Mouse (Mus musculus) intestine, embryonic 14.5 days (tissue): ENCODE results near the gene Myocd. TPM values are rescaled to one million over a fixed set of nuclear protein-coding genes. Genes with fewer than 3 reads are reported as not detected.

Experiments used
- ATAC-seq: fragments of 200-750 bp; cut with Nextera tagmentation; replicated peaks from 2 replicates; pipeline ENCODE4 v1.8.0; 2017; ENCODE audit warnings: low read depth, moderate number of reproducible peaks, moderate TSS enrichment, moderate library complexity; ENCODE audit not compliant: low FRiP score, low TSS enrichment
- DNase-seq: peaks from one replicate; pipeline ENCODE4 v3.0.0-alpha.2; 2018; ENCODE audit warnings: low spot score
- H3K27ac ChIP-seq: fragments of 300-500 bp; sonication (generic); 2 replicates; pipeline ENCODE4 v1.5.1; 2014; ENCODE audit warnings: low read depth, mild to moderate bottlenecking, control low read depth
- H3K27me3 ChIP-seq: fragments of 300-500 bp; sonication (generic); replicated peaks from 2 replicates; pipeline ENCODE4 v1.6.1; 2014; ENCODE audit warnings: low read length, control low read depth; ENCODE audit not compliant: control insufficient read depth, insufficient read depth
- H3K36me3 ChIP-seq: fragments of 300-500 bp; sonication (generic); 2 replicates; pipeline ENCODE4 v1.6.1; 2014; ENCODE audit warnings: low read length, control low read depth; ENCODE audit not compliant: control insufficient read depth, insufficient read depth
- H3K4me1 ChIP-seq: fragments of 300-500 bp; sonication (generic); replicated peaks from 2 replicates; pipeline ENCODE4 v1.6.1; 2014; ENCODE audit warnings: low read length, control low read depth, mixed read lengths; ENCODE audit not compliant: control insufficient read depth, insufficient read depth
- H3K4me2 ChIP-seq: fragments of 300-500 bp; sonication (generic); 2 replicates; pipeline ENCODE4 v1.6.1; 2014; ENCODE audit warnings: low read length
- H3K4me3 ChIP-seq: fragments of 300-500 bp; sonication (generic); 2 replicates; pipeline ENCODE4 v1.5.1; 2014; ENCODE audit warnings: low read depth, low read length, control low read depth, mixed read lengths
- H3K9ac ChIP-seq: fragments of 300-500 bp; sonication (generic); 2 replicates; pipeline ENCODE4 v1.6.1; 2014; ENCODE audit warnings: mild to moderate bottlenecking, low read length
- H3K9me3 ChIP-seq: fragments of 300-500 bp; sonication (generic); 2 replicates; pipeline ENCODE4 v1.6.1; 2016; ENCODE audit warnings: low read length, control low read depth; ENCODE audit not compliant: control insufficient read depth
- WGBS: fragments of 180-500 bp; shearing (Covaris S2); extraction: QIAGEN DNeasy Blood & Tissue Kit; methylation state at CpG from one replicate; pipeline ENCODE4 v1.1.7; 2014; 5-methylcytosine and 5-hydroxymethylcytosine counted together
- polyA plus RNA-seq: library from polyadenylated mRNA; unstranded; fragments of >200 nt; fragmentation: Nextera tagmentation; extraction: Ambion mirVana; gene quantifications from 2 replicates; pipeline ENCODE4 v1.2.1, GENCODE M21; 2014

The Myocd gene
- polyA plus RNA-seq, 1 experiment from 2014 or later = 42.5 TPM

DNA sequence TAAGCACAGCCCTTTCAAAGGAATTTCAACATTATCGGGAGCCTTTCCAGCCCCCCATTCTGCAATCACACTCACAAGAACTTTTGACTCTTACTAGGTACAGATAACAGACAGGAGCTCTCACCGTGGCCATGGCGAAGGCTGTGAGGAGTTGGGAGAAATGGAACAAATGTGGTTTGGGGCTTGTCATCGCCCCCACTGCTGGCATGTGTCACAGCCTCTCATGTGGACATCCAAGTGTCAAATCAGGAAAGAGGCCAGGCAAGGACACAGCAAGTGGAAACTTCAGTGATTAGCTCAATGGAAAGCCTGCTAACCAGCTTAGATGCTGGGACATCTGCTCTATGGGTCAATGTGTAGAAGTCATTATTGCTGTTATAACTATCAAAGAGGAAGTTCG lies 64.5 kb downstream of the Myocd start:
- Histone ChIP-seq H3K4me3 (no peak overlapping the region), H3K9ac (no peak overlapping the region), H3K27ac (no peak overlapping the region), H3K9me3 (no peaks in the 10 kb centered on the region), H3K36me3 (0 out of 2 replicates have a peak, but pooled peaks cover 4% of the 10 kb centered on the region), H3K4me2 (no peak overlapping the region), H3K27me3 (no peaks in the 10 kb centered on the region), H3K4me1 (0 out of 2 replicates have a peak, but pooled peaks cover 4% of the 10 kb centered on the region)
- DNase-seq = no peak
- ATAC-seq = no peak
- WGBS = 75% methylated on average over 5 of the region's 5 CpGs

DNA sequence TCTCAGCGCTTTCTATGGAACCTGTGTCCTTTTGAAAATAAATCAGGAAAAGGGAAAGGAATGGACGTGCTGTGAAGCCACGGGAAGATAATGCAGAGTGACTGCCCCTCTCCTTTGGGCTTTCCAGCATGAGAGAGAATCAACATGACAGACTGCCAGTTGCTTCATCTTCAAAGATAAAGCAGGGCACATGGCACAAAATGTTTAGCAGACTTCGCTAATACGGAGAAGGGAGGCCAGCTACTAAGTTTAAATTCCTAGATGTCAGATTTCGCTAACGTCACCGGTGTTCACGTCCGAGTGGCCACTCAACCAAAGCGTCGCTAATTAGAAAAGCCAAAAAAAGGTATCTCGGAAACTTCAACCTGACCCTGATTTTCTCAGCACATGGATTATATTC lies 65.1 kb downstream of the Myocd start:
- Histone ChIP-seq H3K36me3 (0 out of 2 replicates have a peak, but pooled peaks cover 10% of the 10 kb centered on the region), H3K27ac (no peak overlapping the region), H3K4me3 (no peak overlapping the region), H3K4me1 (0 out of 2 replicates have a peak, but pooled peaks cover 4% of the 10 kb centered on the region), H3K9me3 (no peaks in the 10 kb centered on the region), H3K27me3 (no peaks in the 10 kb centered on the region), H3K4me2 (no peak overlapping the region), H3K9ac (no peak overlapping the region)
- 81% methylated on average over 13 of the region's 13 CpGs for WGBS
- no peak for DNase-seq
- no peak for ATAC-seq

DNA sequence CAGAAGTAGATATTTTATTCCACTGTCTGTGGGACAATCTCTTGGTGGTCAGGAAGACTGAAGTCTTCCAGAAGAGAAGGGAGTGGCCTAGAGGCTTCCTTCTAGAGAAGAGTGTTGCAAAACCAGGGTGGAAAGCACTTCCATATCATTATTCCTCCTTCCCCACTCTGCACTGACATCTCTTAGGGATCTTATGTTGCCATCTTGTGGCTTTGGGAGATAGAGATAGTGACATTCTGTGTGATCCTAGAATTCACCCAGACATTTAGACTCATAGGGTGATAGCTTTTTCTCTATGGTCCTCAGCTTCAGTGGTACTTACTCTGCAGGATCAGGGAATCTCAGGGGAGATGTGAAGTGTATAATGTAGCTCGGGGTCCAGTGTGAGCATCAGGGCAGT lies 66.8 kb downstream of the Myocd start:
- no peak overlapping the region for H3K4me3 ChIP-seq
- 79% methylated on average over 1 of the region's 1 CpGs for WGBS
- ATAC-seq = no peak
- no peaks in the 10 kb centered on the region for H3K27me3 ChIP-seq
- H3K9ac ChIP-seq = no peak overlapping the region
- 0 out of 2 replicates have a peak, but pooled peaks cover 4% of the 10 kb centered on the region for H3K4me1 ChIP-seq
- DNase-seq = no peak
- 0 out of 2 replicates have a peak, but pooled peaks cover 14% of the 10 kb centered on the region for H3K36me3 ChIP-seq
- H3K4me2 ChIP-seq = no peak overlapping the region
- no peak overlapping the region for H3K27ac ChIP-seq
- H3K9me3 ChIP-seq = no peaks in the 10 kb centered on the region

DNA sequence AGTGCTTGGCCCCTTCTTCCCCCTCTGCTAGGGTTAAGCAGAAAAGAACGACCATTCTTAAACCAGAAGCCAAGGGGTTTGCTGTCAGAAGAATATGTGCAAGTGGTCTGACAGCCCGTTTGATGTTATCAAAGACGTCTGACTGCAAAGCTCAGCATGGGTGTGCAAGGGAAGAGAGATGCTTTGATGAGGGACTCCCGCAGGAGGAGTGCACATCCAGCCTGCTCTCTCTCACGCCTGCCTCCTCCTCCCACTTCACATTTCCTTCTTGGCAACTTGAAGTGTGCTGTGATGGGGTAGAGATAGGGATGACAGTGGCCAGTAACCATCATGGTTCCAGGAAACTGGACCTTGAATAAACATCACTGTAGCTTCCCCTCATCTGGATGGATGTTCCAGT lies 67.6 kb downstream of the Myocd start:
- Histone ChIP-seq H3K4me1 (0 out of 2 replicates have a peak, but pooled peaks cover 4% of the 10 kb centered on the region), H3K27me3 (no peaks in the 10 kb centered on the region), H3K9ac (no peak overlapping the region), H3K36me3 (0 out of 2 replicates have a peak, but pooled peaks cover 14% of the 10 kb centered on the region), H3K27ac (no peak overlapping the region), H3K4me2 (no peak overlapping the region), H3K9me3 (no peaks in the 10 kb centered on the region), H3K4me3 (no peak overlapping the region)
- DNase-seq (no peak), ATAC-seq (no peak)
- WGBS = 49% methylated on average over 5 of the region's 5 CpGs

DNA sequence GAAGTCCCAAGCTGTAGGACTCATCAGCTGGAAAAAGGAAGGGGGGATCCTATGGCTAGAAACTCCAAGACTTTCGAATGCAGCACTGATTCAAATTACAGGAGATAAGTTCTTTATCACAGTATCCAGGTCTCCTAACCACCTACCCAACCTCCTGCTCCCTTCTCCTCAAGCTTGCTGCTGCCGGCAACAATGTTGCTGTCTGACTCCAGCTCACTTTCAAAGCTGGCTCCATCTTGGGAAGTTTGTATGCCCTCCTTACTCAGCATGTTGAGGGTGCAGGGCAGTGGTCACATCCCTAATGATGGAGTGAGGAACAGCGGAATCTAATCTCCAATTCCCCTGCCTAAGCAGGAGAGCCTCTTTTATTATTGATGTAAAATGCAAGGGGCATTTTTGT lies 71.8 kb downstream of the Myocd start:
- DNase-seq (peak; percentile 27), ATAC-seq (no peak)
- peaks cover 19% of the 10 kb centered on the region; the same call in 1 of the 2 replicates for H3K36me3 ChIP-seq
- H3K9me3 ChIP-seq = no peaks in the 10 kb centered on the region
- H3K27ac ChIP-seq = no peak overlapping the region
- WGBS = 92% methylated on average over 3 of the region's 3 CpGs
- H3K4me1 ChIP-seq = no peaks in the 10 kb centered on the region
- H3K4me2 ChIP-seq = no peak overlapping the region
- no peaks in the 10 kb centered on the region for H3K27me3 ChIP-seq
- H3K4me3 ChIP-seq = no peak overlapping the region
- no peak overlapping the region for H3K9ac ChIP-seq

DNA sequence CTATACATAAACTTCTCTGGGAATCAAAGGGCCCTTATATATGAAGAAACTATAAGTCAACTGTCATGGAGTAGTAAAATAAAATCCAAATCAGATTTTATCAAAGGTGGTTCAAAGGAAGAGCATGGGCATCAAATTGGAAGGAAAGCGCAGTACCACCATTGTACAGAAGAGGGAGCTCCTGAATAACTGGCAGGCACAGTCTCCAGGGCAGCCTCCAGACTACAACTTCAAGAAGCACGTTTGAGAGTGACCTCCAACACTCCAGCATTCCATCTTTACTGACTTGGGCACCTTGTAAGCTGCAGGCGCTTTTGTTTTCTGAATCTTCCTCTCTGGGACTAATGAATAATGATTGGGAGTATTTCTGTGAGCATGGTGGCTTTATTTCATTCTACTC lies 72.5 kb downstream of the Myocd start:
- Histone ChIP-seq H3K9me3 (no peaks in the 10 kb centered on the region), H3K4me2 (no peak overlapping the region), H3K4me3 (no peak overlapping the region), H3K27me3 (no peaks in the 10 kb centered on the region), H3K27ac (no peak overlapping the region), H3K4me1 (no peaks in the 10 kb centered on the region), H3K36me3 (peaks cover 22% of the 10 kb centered on the region; the same call in 1 of the 2 replicates), H3K9ac (no peak overlapping the region)
- WGBS = 6% methylated on average over 3 of the region's 3 CpGs
- ATAC-seq (no peak), DNase-seq (peak; percentile 90)

DNA sequence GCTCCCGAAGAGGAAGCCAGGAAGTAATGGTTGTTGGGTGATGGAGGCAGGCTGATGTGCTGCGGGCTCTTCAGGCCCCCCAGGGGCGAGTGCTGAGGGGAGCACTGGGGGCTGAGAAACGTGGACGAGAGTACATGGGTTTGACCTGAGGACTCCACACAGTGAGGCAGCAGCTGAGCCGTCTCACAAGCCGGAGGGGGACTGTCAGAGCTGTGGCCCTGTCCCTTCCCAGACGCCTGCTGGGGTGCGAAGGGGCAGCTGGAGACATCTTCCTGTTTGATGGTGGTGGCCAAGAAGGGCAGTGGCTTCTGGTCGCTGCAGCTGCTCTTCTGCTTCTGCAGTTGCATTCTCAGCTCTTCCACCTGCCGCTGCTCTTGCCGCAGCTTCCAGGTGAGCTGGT lies 82.8 kb downstream of the Myocd start:
- Histone ChIP-seq H3K9me3 (no peaks in the 10 kb centered on the region), H3K27me3 (no peaks in the 10 kb centered on the region), H3K27ac (no peak overlapping the region), H3K9ac (no peak overlapping the region), H3K4me2 (no peak overlapping the region), H3K36me3 (peaks cover 19% of the 10 kb centered on the region; the same call in 1 of the 2 replicates), H3K4me3 (no peak overlapping the region), H3K4me1 (no peaks in the 10 kb centered on the region)
- DNase-seq (no peak), ATAC-seq (no peak)
- 76% methylated on average over 12 of the region's 12 CpGs for WGBS

DNA sequence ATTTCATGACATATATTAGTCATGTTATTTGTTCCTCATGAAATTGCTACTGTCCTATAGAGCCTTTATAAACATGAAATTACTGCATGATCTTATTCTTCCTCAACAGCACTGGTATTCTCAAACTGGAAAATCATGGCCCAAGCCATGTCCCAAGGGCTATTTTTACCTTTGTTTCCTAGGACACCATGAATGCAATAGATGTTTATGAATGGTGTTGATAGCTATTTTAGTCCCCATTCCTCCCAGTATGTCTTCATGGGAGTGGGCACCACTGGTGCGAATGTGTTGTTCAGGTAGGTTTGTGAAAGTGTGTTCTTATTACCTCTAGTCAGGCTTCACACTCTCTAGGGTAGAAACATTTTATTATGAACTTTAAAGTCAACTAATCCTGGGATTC lies 84.7 kb downstream of the Myocd start:
- H3K9ac ChIP-seq = no peak overlapping the region
- DNase-seq (no peak), ATAC-seq (no peak)
- no peak overlapping the region for H3K4me2 ChIP-seq
- H3K27me3 ChIP-seq = no peaks in the 10 kb centered on the region
- peaks cover 26% of the 10 kb centered on the region; the same call in 1 of the 2 replicates for H3K36me3 ChIP-seq
- no peaks in the 10 kb centered on the region for H3K4me1 ChIP-seq
- H3K4me3 ChIP-seq = no peak overlapping the region
- no peaks in the 10 kb centered on the region for H3K9me3 ChIP-seq
- H3K27ac ChIP-seq = no peak overlapping the region
- WGBS = 94% methylated on average over 1 of the region's 1 CpGs

DNA sequence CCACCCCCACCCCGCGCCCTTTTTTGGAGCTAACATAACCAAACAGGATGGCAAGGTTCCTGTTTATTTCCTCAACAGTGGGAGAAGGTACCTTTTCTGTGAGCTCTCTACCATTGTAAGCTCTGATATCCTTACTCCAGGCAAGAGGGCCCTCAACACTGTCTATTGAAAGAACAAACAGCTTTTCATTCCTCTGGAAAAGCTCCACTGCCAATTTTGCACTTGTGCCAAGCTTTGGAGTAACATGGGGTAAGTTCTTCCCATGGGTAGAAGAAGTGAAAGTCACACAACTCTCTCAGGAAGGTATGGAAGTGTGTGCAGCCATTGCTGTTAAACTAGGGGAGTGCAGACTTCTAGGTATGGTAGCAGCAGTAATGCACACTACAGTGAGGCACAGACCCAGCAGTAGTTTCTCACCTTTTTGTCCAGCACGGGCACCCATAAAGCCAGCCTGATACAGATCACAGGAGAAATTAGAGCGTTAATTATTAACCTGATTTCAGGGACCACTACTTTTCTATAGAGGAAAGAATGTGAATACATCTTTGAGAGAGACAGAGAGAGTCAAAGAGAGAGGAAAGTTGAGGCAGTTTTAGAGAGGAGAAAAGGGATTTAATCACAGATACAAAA lies 99.6 kb downstream of the Myocd start:
- Histone ChIP-seq H3K9me3 (no peaks in the 10 kb centered on the region), H3K27me3 (no peaks in the 10 kb centered on the region), H3K4me3 (no peak overlapping the region), H3K36me3 (no peaks in the 10 kb centered on the region), H3K9ac (no peak overlapping the region), H3K27ac (no peak overlapping the region), H3K4me2 (no peak overlapping the region), H3K4me1 (no peaks in the 10 kb centered on the region)
- ATAC-seq = no peak
- DNase-seq = no peak
- 78% methylated on average over 4 of the region's 4 CpGs for WGBS
